Mouse (Mus musculus): ENCODE results near the gene Ltc4s.

Ltc4s gene

DNA sequence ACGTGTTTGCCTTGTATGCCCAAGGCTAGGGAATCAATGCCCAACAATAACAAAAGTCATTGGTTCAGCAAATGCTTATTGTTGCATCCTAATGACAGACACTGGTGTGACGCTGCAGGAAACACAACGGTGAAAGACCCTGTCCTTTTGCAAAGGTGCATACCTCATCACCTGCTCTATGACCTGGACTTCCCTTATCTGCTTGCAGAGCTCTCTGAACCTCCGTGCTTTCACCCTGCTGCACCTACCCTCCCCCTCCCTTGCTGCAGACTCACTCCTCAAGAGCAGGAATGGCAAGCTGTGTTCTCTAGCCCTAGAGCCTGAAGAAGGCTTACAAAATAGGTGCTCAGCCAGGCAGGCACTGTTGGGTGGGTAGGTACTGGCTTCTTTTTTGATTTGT is 43.6 kb downstream of the Ltc4s start:
- no peak for DNase-seq

DNA sequence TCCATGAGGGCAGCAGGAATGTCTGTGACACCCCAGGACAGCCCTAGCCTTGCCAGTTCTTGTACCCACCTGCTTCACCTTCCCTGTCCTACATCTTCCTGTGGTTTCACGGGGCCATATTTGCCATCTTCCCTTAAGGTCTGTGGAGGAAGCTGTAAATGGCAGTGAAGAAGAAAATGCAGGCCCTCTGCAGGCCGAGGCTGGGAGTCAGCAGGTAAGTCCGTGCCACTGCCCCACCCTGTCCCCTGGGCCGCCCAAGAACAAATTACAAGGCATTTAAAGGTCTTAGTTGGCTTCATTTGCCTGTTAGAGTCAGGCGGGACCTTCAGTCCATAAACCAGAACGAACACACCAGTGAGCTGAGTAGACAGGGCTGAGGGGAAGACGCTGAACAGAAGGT is 44.3 kb downstream of the Ltc4s start:
- no peak for DNase-seq

DNA sequence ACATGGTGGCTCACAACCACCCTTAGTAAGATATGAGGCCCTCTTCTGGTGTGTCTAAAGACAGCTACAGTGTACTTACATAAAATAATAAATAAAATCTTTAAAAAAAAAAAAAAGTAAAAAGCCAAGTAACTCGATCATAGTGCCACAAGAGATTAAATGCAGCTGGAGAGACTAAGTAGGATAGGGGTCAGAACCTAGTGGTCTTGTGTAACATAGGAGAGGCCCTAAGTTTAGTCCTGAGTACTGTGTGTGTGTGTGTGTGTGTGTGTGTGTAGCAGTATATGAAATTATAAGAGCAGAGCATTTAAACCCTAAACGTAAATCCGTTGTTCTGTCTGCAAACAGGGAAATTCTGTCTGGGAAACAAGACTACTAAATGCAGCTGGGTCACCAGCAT is 46.1 kb downstream of the Ltc4s start:
- DNase-seq = no peak

DNA sequence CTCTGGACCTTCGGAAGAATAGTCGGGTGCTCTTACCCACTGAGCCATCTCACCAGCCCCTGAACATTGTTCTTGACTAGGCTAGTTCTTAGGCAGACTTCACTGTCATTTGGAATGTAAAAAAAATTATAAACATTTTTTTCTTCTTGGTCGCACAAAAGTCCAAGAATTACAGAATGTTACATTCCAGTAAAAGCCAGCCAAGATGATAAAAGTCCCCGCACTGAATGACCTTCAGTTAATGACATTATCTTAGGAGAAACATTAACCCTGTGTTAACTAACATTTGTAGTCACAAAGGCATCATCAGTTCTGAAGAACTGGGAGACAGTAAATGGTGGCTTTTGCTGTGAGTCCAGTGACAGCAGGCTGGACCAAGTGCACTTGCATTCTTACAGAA is 48.1 kb downstream of the Ltc4s start:
- DNase-seq = no peak

DNA sequence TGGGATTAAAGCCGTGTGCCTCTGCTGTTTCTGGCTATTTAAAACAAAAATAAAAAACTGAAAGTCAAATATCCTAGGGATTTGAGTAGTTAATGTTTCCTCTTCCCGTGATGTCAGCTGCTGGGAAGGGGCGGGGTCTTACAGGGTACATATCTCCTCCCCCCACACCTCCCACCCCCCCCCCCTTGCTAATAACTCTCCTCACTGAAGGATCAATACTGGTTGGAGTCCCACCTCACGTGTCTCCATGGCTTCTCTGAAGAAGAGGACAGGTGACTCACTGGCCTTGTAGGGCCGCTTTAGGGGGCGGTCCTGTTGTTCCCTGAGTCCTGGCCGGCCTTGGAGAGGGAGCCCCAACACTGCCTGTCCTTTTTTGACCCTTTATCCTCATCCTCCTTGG is 49.7 kb downstream of the Ltc4s start:
- no peak for DNase-seq

All from thymus, postnatal 14 days (tissue).